Mouse (Mus musculus): ENCODE measurements around the gene Ubac1. TPM values are rescaled to one million over a fixed set of nuclear protein-coding genes. Genes with fewer than 3 reads are reported as not detected.

Ubac1 gene
- polyA plus RNA-seq, 1 experiment, result 55.1 TPM

- H3K4me1 ChIP-seq (ENCODE audit: control insufficient read depth, insufficient read depth, insufficient read length, low read length), result peaks cover 6% of the 10 kb centered on the region; the same call in 1 of the 2 replicates
- no peak overlapping the region for H3K27ac ChIP-seq (ENCODE audit: insufficient read depth, low read depth, low read length)
- H3K36me3 ChIP-seq (ENCODE audit: control insufficient read depth, insufficient read depth, low read length), result no peaks in the 10 kb centered on the region
- WGBS, result 88% methylated on average over 5 of the region's 5 CpGs
- H3K27me3 ChIP-seq (ENCODE audit: control insufficient read depth, insufficient read depth, low read length), result no peaks in the 10 kb centered on the region
- TF ChIP-seq POLR2A (IDR thresholded peaks at IDR 0.05; ENCODE audit: low read depth, low read length) (no peak), CTCF (IDR thresholded peaks at IDR 0.05; ENCODE audit: extremely low read depth, insufficient read length, insufficient replicate concordance, low read depth, low read length) (no peak)
- H3K4me3 ChIP-seq (ENCODE audit: low read depth, low read length), result no peak overlapping the region
These were observed 34.9 kb downstream of the Ubac1 start for GRCm38 (mm10) chr2:25986601-25987000.

DNA sequence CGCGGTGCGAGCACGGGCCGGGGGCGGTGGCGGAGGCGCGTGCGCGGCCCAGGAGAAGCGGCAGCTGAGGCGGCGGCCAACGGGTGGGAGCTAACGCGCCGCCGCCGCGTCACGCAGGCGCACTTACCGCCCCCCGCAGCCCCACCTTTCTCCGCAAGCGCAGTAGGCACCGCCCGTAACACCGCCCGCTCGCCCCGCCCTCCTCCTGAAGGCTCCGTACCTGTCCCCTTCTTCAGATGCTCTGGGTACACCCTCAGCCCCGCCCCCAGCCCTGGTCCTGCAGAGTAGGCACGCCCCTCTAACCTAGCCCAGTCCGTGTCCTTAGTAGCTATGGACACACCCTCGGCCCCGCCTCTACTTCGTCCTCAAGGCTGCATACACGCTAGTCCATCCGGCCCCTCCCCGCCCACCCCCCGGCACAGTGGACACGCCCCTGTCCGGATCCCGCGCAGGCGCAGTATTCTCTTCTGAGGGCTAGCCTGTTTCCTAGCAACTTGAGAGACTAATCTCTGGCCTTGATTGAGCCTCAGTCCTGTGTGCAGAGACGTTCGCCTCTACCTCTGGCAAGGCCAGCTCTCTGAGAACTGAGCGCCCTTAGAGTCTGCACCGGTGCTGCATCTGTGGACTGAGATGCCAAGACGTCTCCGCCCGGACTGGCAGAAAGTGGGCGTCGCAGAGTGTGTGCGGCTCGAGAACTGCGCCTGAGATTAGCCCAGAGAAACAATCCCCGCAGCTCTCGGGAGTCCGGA lies 38.2 kb downstream of the Ubac1 start, which contains the start of gene Camsap1:
Gene Camsap1, minus strand, starts transcription at position 124 of the 749 bp plus-strand sequence.
- under 1% methylated on average over 63 of the region's 64 CpGs for WGBS
- no peak within 1 kb of the TSS for H3K27ac ChIP-seq (ENCODE audit: insufficient read depth, low read depth, low read length)
- H3K27me3 ChIP-seq (ENCODE audit: control insufficient read depth, insufficient read depth, low read length), result no peaks in the 10 kb centered on the region
- H3K36me3 ChIP-seq (ENCODE audit: control insufficient read depth, insufficient read depth, low read length), result no peaks in the 10 kb centered on the region
- peak within 1 kb of the TSS; percentile 86 for H3K4me3 ChIP-seq (ENCODE audit: low read depth, low read length)
- no peak for TF ChIP-seq CTCF (IDR thresholded peaks at IDR 0.05; ENCODE audit: extremely low read depth, insufficient read length, insufficient replicate concordance, low read depth, low read length)
- no peak for TF ChIP-seq POLR2A (IDR thresholded peaks at IDR 0.05; ENCODE audit: low read depth, low read length)
- peaks cover 6% of the 10 kb centered on the region; the same call in 1 of the 2 replicates for H3K4me1 ChIP-seq (ENCODE audit: control insufficient read depth, insufficient read depth, insufficient read length, low read length)

DNA sequence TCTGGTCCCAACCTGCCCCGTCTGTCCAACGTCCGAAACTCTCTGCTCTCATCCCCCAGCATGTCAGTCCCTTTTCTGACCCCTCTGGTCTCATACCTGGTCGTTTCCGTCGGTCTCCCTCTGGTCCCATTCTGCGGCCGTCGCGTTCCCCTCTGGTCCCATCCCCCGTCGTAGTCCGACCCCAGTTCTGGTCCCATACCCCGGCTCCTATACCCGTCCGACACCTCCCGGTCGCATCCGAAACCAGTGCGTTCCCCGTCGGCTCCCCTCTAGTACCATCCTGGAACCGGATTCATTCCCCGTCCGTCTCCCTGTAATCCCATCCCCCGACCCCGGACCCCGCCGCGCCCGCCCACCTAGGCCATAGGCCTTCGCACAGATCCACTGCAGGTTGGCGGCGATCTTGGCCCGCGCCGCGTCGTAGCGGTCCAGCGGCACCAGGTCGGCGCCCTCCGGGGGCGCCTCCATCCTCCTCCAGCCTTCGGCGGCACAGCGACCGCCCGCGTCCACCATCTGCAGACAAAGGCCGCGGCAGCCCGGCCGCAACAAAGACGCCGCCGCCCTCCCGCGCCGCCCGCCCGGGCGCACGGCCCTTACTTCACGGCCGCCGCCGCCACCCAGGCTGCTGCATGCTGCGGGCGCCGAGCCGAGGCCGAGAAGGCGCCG lies 39.0 kb downstream of the Ubac1 start:
- H3K36me3 ChIP-seq (ENCODE audit: control insufficient read depth, insufficient read depth, low read length), result no peaks in the 10 kb centered on the region
- no peaks in the 10 kb centered on the region for H3K27me3 ChIP-seq (ENCODE audit: control insufficient read depth, insufficient read depth, low read length)
- H3K27ac ChIP-seq (ENCODE audit: insufficient read depth, low read depth, low read length), result no peak overlapping the region
- H3K4me1 ChIP-seq (ENCODE audit: control insufficient read depth, insufficient read depth, insufficient read length, low read length), result peaks cover 6% of the 10 kb centered on the region; the same call in 1 of the 2 replicates
- peak overlapping the region; percentile 86 for H3K4me3 ChIP-seq (ENCODE audit: low read depth, low read length)
- no peak for TF ChIP-seq POLR2A (IDR thresholded peaks at IDR 0.05; ENCODE audit: low read depth, low read length)
- TF ChIP-seq CTCF (IDR thresholded peaks at IDR 0.05; ENCODE audit: extremely low read depth, insufficient read length, insufficient replicate concordance, low read depth, low read length), result no peak
- under 1% methylated on average over 70 of the region's 76 CpGs for WGBS

DNA sequence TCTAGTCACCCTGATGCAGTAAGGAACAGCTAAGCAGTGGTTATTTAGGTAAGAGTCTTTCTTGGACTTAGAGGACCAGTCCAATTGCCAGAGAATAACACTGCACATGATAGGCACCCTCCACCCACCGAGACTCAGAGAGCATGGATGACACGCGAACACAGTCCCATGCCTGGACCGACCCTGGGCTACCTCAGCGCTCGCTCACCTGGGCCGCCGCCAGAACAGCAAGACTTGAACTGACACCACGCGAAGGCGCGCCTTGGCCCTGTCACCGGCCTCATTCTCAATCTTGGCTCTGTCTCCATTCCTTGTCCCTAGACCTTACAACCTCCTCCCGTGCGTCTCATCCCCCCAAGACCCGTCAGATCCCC lies 39.5 kb downstream of the Ubac1 start:
- Histone ChIP-seq H3K36me3 (ENCODE audit: control insufficient read depth, insufficient read depth, low read length) (no peaks in the 10 kb centered on the region), H3K27ac (ENCODE audit: insufficient read depth, low read depth, low read length) (no peak overlapping the region), H3K4me3 (ENCODE audit: low read depth, low read length) (peak overlapping the region; percentile 86), H3K4me1 (ENCODE audit: control insufficient read depth, insufficient read depth, insufficient read length, low read length) (peaks cover 6% of the 10 kb centered on the region; the same call in 1 of the 2 replicates), H3K27me3 (ENCODE audit: control insufficient read depth, insufficient read depth, low read length) (no peaks in the 10 kb centered on the region)
- under 1% methylated on average over 16 of the region's 16 CpGs for WGBS
- TF ChIP-seq CTCF (IDR thresholded peaks at IDR 0.05; ENCODE audit: extremely low read depth, insufficient read length, insufficient replicate concordance, low read depth, low read length), result no peak
- TF ChIP-seq POLR2A (IDR thresholded peaks at IDR 0.05; ENCODE audit: low read depth, low read length), result no peak

- H3K36me3 ChIP-seq (ENCODE audit: control insufficient read depth, insufficient read depth, low read length), result no peaks in the 10 kb centered on the region
- TF ChIP-seq POLR2A (IDR thresholded peaks at IDR 0.05; ENCODE audit: low read depth, low read length) (no peak), CTCF (IDR thresholded peaks at IDR 0.05; ENCODE audit: extremely low read depth, insufficient read length, insufficient replicate concordance, low read depth, low read length) (no peak)
- H3K27me3 ChIP-seq (ENCODE audit: control insufficient read depth, insufficient read depth, low read length), result no peaks in the 10 kb centered on the region
- H3K27ac ChIP-seq (ENCODE audit: insufficient read depth, low read depth, low read length), result no peak overlapping the region
- WGBS, result 71% methylated on average over 4 of the region's 4 CpGs
- no peak overlapping the region for H3K4me3 ChIP-seq (ENCODE audit: low read depth, low read length)
- H3K4me1 ChIP-seq (ENCODE audit: control insufficient read depth, insufficient read depth, insufficient read length, low read length), result peaks cover 6% of the 10 kb centered on the region; the same call in 1 of the 2 replicates
These were observed 42.5 kb downstream of the Ubac1 start for GRCm38 (mm10) chr2:25978997-25979396.

DNA sequence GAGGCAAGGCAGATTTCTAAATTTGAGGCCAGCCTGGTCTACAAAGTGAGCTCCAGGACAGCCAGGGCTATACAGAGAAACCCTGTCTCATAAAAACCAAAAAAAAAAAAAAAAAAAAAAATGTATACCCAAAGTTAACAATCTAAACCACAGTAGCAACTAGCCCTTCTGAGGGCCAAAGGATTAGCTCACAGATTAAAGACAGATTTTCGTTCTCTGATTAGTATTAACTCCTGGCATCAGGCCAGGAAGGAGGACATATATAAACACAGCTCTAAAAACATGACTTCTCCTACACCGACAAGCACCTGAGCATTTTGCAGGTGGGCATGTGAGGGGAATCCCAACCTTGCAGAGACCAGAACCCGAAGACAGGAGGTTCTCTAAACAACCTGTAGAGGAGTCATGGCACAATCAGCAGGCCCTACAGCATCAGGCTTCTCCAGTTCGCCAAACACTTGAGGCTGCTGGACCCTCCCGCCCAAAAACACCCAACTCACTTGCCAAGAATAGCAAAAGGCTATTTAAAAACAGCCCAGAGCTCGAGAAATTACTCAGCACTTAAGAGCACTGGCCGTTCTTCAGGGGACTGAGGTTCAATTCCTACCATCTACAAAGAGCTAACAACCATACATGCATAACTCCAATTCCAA lies 43.8 kb downstream of the Ubac1 start:
- Histone ChIP-seq H3K4me3 (ENCODE audit: low read depth, low read length) (no peak overlapping the region), H3K36me3 (ENCODE audit: control insufficient read depth, insufficient read depth, low read length) (no peaks in the 10 kb centered on the region), H3K27me3 (ENCODE audit: control insufficient read depth, insufficient read depth, low read length) (no peaks in the 10 kb centered on the region), H3K27ac (ENCODE audit: insufficient read depth, low read depth, low read length) (no peak overlapping the region), H3K4me1 (ENCODE audit: control insufficient read depth, insufficient read depth, insufficient read length, low read length) (peaks cover 4% of the 10 kb centered on the region; the same call in 1 of the 2 replicates)
- TF ChIP-seq CTCF (IDR thresholded peaks at IDR 0.05; ENCODE audit: extremely low read depth, insufficient read length, insufficient replicate concordance, low read depth, low read length) (no peak), POLR2A (IDR thresholded peaks at IDR 0.05; ENCODE audit: low read depth, low read length) (no peak)
- WGBS, result 60% methylated on average over 7 of the region's 7 CpGs

Data from small intestine, adult 2 months (tissue).